Mouse (Mus musculus) limb, embryonic 14.5 days (tissue): ENCODE data around the gene Tox2. TPM values are rescaled to one million over a fixed set of nuclear protein-coding genes. Genes with fewer than 3 reads are reported as not detected.

Experiments used
- ATAC-seq: fragments of 200-750 bp; cut with Nextera tagmentation; 2 replicates; pipeline ENCODE4 v1.8.0; 2017; ENCODE audit warnings: low read depth, moderate number of reproducible peaks, moderate TSS enrichment; ENCODE audit not compliant: low FRiP score
- DNase-seq: peaks from one replicate; pipeline ENCODE4 v3.0.0-alpha.2; 2015; ENCODE audit warnings: low spot score
- H3K27ac ChIP-seq: fragments of 300-500 bp; sonication (generic); replicated peaks from 2 replicates; pipeline ENCODE4 v1.5.1; 2014; ENCODE audit warnings: low read depth, mild to moderate bottlenecking, low read length, moderate library complexity, mixed read lengths
- H3K27me3 ChIP-seq: fragments of 300-500 bp; sonication (generic); 2 replicates; pipeline ENCODE4 v1.6.1; 2014; ENCODE audit warnings: low read length, mixed read lengths; ENCODE audit not compliant: control insufficient read depth, insufficient read depth
- H3K36me3 ChIP-seq: fragments of 300-500 bp; sonication (generic); 2 replicates; pipeline ENCODE4 v1.6.1; 2014; ENCODE audit warnings: mild to moderate bottlenecking, low read length, moderate library complexity, mixed read lengths; ENCODE audit not compliant: control insufficient read depth, insufficient read depth
- H3K4me1 ChIP-seq: fragments of 300-500 bp; sonication (generic); 2 replicates; pipeline ENCODE4 v1.6.1; 2014; ENCODE audit warnings: antibody characterized with exemption, low read length, mixed read lengths; ENCODE audit not compliant: control insufficient read depth, insufficient read depth
- H3K4me2 ChIP-seq: fragments of 300-500 bp; sonication (generic); replicated peaks from 2 replicates; pipeline ENCODE4 v1.6.1; 2014; ENCODE audit warnings: low read depth, mild to moderate bottlenecking, low read length, moderate library complexity; ENCODE audit not compliant: severe bottlenecking
- H3K4me3 ChIP-seq: fragments of 300-500 bp; sonication (generic); replicated peaks from 2 replicates; pipeline ENCODE4 v1.5.1; 2014; ENCODE audit warnings: low read length
- H3K9ac ChIP-seq: fragments of 300-500 bp; sonication (generic); 2 replicates; pipeline ENCODE4 v1.6.1; 2014; ENCODE audit warnings: mild to moderate bottlenecking, low read depth, low read length, moderate library complexity; ENCODE audit not compliant: severe bottlenecking
- H3K9me3 ChIP-seq: fragments of 300-500 bp; sonication (generic); 2 replicates; pipeline ENCODE4 v1.6.1; 2016; ENCODE audit warnings: low read length; ENCODE audit not compliant: control insufficient read depth
- POLR2A ChIP-seq: fragments of 200-500 bp; IDR thresholded peaks from 2 replicates; pipeline ENCODE4 v1.8.0; 2012; ENCODE audit warnings: inconsistent platforms, mild to moderate bottlenecking, moderate library complexity, borderline replicate concordance; ENCODE audit not compliant: insufficient read depth, insufficient read length; ENCODE audit errors: extremely low read depth
- WGBS: fragments of 180-500 bp; shearing (Covaris S2); extraction: QIAGEN DNeasy Blood & Tissue Kit; methylation state at CpG from one replicate; pipeline ENCODE4 v1.1.7; 2014; 5-methylcytosine and 5-hydroxymethylcytosine counted together
- polyA plus RNA-seq, 2 experiments: library from polyadenylated mRNA; depleted of rRNA in 1 of 2; stranded (reverse) in 1 of 2; unstranded in 1 of 2; fragments of >200 nt; fragmentation: Nextera tagmentation in 1 of 2; extraction: Ambion mirVana in 1 of 2; gene quantifications; 2 replicates each; pipeline versions ENCODE4 v1.2.1 to v1.2.3; 2012 to 2014

Gene Tox2
- polyA plus RNA-seq, 2 experiments = 4.8 to 10.3 TPM

GRCm38 (mm10) chr2:163241867-163242266 lies 38.9 kb downstream of the Tox2 start:
- no peak overlapping the region for H3K9ac ChIP-seq
- H3K4me2 ChIP-seq = no peak overlapping the region
- DNase-seq = no peak
- H3K9me3 ChIP-seq = no peaks in the 10 kb centered on the region
- no peak overlapping the region for H3K4me3 ChIP-seq
- H3K27me3 ChIP-seq = no peaks in the 10 kb centered on the region
- H3K4me1 ChIP-seq = peaks cover 4% of the 10 kb centered on the region; the same call in 1 of the 2 replicates
- WGBS = 18% methylated on average over 5 of the region's 5 CpGs
- no peak for TF ChIP-seq POLR2A
- H3K27ac ChIP-seq = no peak overlapping the region
- ATAC-seq = no peak
- H3K36me3 ChIP-seq = no peaks in the 10 kb centered on the region

DNA sequence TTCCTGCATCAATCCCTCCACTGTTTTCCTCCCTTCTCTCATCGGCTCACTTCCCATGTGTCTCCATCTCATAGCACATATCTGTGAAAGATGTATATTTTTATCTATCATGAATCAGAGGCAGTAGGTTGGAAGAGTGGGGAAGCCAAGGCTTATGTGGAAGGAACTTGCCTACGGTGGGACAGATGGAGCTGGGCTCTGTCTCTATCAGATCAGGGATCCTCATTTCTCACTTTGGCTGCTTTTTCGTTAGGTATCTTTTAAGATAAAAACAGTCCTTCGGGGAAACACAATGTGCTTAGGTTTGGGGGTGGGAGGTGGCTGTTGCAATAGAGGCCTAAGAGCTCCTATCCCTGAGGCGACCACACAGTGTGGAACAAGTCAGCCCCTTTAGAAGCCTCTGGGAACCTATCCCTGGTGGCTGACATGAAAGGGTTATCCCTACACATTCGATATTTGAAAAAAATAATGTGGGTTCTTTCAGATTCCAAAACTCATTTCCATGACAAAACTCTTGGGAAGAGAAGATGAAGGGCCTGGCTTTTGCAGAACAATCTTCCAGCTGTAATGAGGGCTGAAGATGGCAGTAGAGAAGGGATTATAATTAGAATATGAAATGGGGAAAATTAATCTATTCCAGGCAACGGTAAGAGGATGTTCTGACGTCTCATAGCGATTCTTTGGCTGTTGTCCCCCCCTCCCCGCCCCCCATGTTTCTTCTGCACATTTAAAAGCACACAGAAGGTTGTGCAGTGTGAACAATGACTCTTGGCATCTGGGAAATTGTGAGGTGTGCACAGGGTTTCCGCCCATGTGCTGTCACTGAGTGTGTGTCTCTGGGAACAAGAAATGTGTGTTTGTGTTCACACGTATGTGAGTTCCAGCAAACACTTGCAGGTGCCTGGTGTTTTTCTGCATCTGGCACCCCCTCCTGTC lies 41.3 kb downstream of the Tox2 start:
- DNase-seq (no peak), ATAC-seq (no peak)
- 83% methylated on average over 12 of the region's 12 CpGs for WGBS
- TF ChIP-seq POLR2A = no peak
- Histone ChIP-seq H3K4me1 (peaks cover 4% of the 10 kb centered on the region; the same call in 1 of the 2 replicates), H3K9me3 (no peaks in the 10 kb centered on the region), H3K36me3 (no peaks in the 10 kb centered on the region), H3K4me2 (no peak overlapping the region), H3K27ac (no peak overlapping the region), H3K9ac (no peak overlapping the region), H3K27me3 (no peaks in the 10 kb centered on the region), H3K4me3 (no peak overlapping the region)

DNA sequence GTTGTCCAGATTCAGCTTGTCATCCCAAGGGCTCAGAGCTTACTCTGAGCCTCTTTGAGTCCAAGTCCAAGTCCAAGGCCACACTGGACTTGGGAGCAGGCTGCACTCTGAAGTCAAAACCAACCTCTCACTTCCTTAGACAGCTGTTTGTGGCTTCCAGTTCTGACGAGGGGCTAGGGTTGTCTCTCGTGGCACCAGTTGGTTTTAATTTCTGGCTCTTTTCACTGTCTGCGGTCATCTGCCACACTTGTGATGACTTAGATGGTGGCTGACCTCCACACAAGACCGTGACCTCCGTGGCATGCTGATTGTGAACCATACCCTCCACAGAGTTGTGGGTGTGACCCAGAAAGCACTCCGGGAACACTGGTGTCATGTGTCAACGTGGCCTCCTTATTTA lies 46.0 kb downstream of the Tox2 start:
- ATAC-seq = no peak
- no peaks in the 10 kb centered on the region for H3K27me3 ChIP-seq
- H3K36me3 ChIP-seq = no peaks in the 10 kb centered on the region
- no peak overlapping the region for H3K9ac ChIP-seq
- no peaks in the 10 kb centered on the region for H3K9me3 ChIP-seq
- H3K4me3 ChIP-seq = no peak overlapping the region
- no peak for DNase-seq
- no peak overlapping the region for H3K27ac ChIP-seq
- no peak overlapping the region for H3K4me2 ChIP-seq
- peaks cover 8% of the 10 kb centered on the region; the same call in 1 of the 2 replicates for H3K4me1 ChIP-seq
- WGBS = 58% methylated on average over 7 of the region's 7 CpGs
- TF ChIP-seq POLR2A = no peak

GRCm38 (mm10) chr2:163252645-163253044 lies 49.7 kb downstream of the Tox2 start:
- no peak for TF ChIP-seq POLR2A
- H3K27ac ChIP-seq = no peak overlapping the region
- 94% methylated on average over 2 of the region's 2 CpGs for WGBS
- no peaks in the 10 kb centered on the region for H3K36me3 ChIP-seq
- no peaks in the 10 kb centered on the region for H3K27me3 ChIP-seq
- ATAC-seq (no peak), DNase-seq (peak; percentile 29)
- 0 out of 2 replicates have a peak, but pooled peaks cover 7% of the 10 kb centered on the region for H3K4me1 ChIP-seq
- no peaks in the 10 kb centered on the region for H3K9me3 ChIP-seq
- H3K4me2 ChIP-seq = no peak overlapping the region
- H3K9ac ChIP-seq = no peak overlapping the region
- H3K4me3 ChIP-seq = no peak overlapping the region

DNA sequence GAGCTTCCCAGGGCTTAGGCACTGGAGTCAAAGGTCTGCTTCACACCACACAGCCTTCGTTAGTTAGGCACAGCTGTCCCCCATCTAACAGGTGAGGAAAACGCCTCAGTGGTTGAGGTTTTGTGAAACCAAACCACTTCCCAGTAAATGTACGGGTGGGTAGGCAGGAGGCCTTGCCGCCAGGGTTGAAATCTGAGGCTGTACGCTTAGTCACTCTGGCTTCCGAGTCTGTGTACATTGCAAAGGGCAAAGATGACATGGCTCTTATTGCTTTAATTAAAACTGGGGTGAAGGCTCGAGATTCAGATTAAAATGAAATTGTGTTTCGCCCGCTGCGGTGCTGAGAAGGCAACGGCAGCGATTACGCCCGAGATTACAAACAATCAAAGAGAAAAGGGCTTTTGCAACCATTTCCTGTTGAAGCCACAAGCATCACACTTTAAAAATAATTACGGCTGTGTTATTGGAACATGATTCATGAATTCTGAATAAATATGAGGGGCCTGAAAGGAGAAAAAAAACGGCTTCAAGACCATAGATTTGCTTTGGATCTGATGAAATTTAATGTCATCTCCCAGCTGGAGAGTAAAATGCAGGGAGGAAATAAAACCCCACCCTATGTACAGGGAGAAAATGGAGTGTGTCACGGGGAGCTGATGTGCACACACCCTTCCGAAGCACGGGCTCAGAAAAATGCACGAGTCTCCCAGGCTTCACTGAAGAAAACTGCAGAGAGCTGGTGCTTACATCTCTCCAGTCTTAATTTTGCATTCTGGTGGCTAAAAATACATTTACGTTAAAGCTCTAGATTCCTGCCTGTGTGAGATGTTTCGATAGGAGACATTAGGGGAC lies 50.5 kb downstream of the Tox2 start:
- 0 out of 2 replicates have a peak, but pooled peaks cover 7% of the 10 kb centered on the region for H3K4me1 ChIP-seq
- no peaks in the 10 kb centered on the region for H3K36me3 ChIP-seq
- no peak overlapping the region for H3K27ac ChIP-seq
- ATAC-seq (no peak; the same call in 1 of the 2 replicates), DNase-seq (peak; percentile 4)
- no peak overlapping the region for H3K9ac ChIP-seq
- WGBS = 55% methylated on average over 22 of the region's 22 CpGs
- no peaks in the 10 kb centered on the region for H3K9me3 ChIP-seq
- no peak for TF ChIP-seq POLR2A
- no peaks in the 10 kb centered on the region for H3K27me3 ChIP-seq
- no peak overlapping the region for H3K4me3 ChIP-seq
- H3K4me2 ChIP-seq = no peak overlapping the region
